In genomic region chr16:4495861-4496260, GRCm38 (mm10) we compare ENCODE assay signal across 9 mouse cellular contexts. TPM values are rescaled to one million over a fixed set of nuclear protein-coding genes. Genes with fewer than 3 reads are reported as not detected.
DNase-seq lines count a peak whose midpoint lies in the region; ATAC-seq and TF ChIP-seq lines count a peak whose summit lies in the region.
"Had no signal": no experiment of that assay in that cellular context is flagged by ENCODE, and none has a peak within 500 bp of the region (broad histone marks: within the 10 kb centered on the region; RNA-seq: fewer than 3 reads in every experiment).

No protein-coding gene starts in this region.

- ATAC-seq in intestine, embryonic 15.5 days, result no peak
- ATAC-seq in hindbrain, embryonic 16.5 days, result no peak

- H3K9ac ChIP-seq in intestine, embryonic 15.5 days, result no peak overlapping the region
- no peak overlapping the region for H3K9ac ChIP-seq in hindbrain, embryonic 16.5 days (ENCODE audit: low read depth, low read length)
- H3K9ac ChIP-seq: limb, embryonic 12.5 days had no signal

- 85% methylated on average over 5 of the region's 5 CpGs for WGBS in intestine, embryonic 15.5 days
- WGBS in hindbrain, embryonic 16.5 days, result 95% methylated on average over 5 of the region's 5 CpGs

- H3K4me2 ChIP-seq in intestine, embryonic 15.5 days (replicated peaks), result no peak overlapping the region
- no peak overlapping the region for H3K4me2 ChIP-seq in hindbrain, embryonic 16.5 days (ENCODE audit: low read length)
- H3K4me2 ChIP-seq: limb, embryonic 12.5 days had no signal

- TF ChIP-seq CTCF in left cerebral cortex, adult 2 months (IDR thresholded peaks at IDR 0.05), result no peak

- H3K27me3 ChIP-seq in intestine, embryonic 15.5 days (replicated peaks), result no peaks in the 10 kb centered on the region
- H3K27me3 ChIP-seq in hindbrain, embryonic 16.5 days (replicated peaks; ENCODE audit: control insufficient read depth, insufficient read depth, low read length), result no peaks in the 10 kb centered on the region
- H3K27me3 ChIP-seq: limb, embryonic 12.5 days had no signal

- intact Hi-C loops in left cerebral cortex, adult 2 months (cut with DNase I), result no loop called here

- H3K36me3 ChIP-seq in intestine, embryonic 15.5 days, result no peaks in the 10 kb centered on the region
- no peaks in the 10 kb centered on the region for H3K36me3 ChIP-seq in hindbrain, embryonic 16.5 days (ENCODE audit: control insufficient read depth, insufficient read depth, low read length)

- peaks cover 11% of the 10 kb centered on the region for H3K4me1 ChIP-seq in intestine, embryonic 15.5 days (replicated peaks)
- no peaks in the 10 kb centered on the region for H3K4me1 ChIP-seq in hindbrain, embryonic 16.5 days (ENCODE audit: control insufficient read depth, insufficient read depth, low read depth, low read length)

- H3K4me3 ChIP-seq in left cerebral cortex, adult 2 months, result peak overlapping the region; percentile 33
- no peak overlapping the region for H3K4me3 ChIP-seq in intestine, embryonic 15.5 days (replicated peaks)
- H3K4me3 ChIP-seq in hindbrain, embryonic 16.5 days (ENCODE audit: low read length), result no peak overlapping the region
- H3K4me3 ChIP-seq: limb, embryonic 12.5 days had no signal

- H3K9me3 ChIP-seq in intestine, embryonic 15.5 days, result no peaks in the 10 kb centered on the region
- no peaks in the 10 kb centered on the region for H3K9me3 ChIP-seq in hindbrain, embryonic 16.5 days (ENCODE audit: control insufficient read depth, low read length)
- H3K9me3 ChIP-seq: limb, embryonic 12.5 days had no signal

- DNase-seq in cerebellum, adult 9-11 months, result peak; percentile 23
- no peak for DNase-seq in cerebellum, adult 11-12 months
- DNase-seq in left cerebral cortex, adult 2 months (ENCODE audit: extremely low spot score in 1 of 2, low spot score in 2 of 2), result no peak
- no peak for DNase-seq in left cerebral cortex, adult 9 months (ENCODE audit: low spot score in 2 of 2)
- DNase-seq in ZHBTc4 (ENCODE audit: low read depth, low spot score), result peak; percentile 24
- DNase-seq in kidney, postnatal 10 days, result peak; percentile 72

- H3K27ac ChIP-seq in left cerebral cortex, adult 2 months, result peak overlapping the region; percentile 61; the same call in 1 of the 2 replicates
- no peak overlapping the region for H3K27ac ChIP-seq in intestine, embryonic 15.5 days
- H3K27ac ChIP-seq in hindbrain, embryonic 16.5 days (ENCODE audit: low read depth, low read length), result no peak overlapping the region
- H3K27ac ChIP-seq: limb, embryonic 12.5 days had no signal

RNA-seq across cellular contexts. Expression of gene Srl, which starts 45.8 kb away (rescaled TPM):
- total RNA-seq in left cerebral cortex, adult 2 months (2021), result 1 to 10 TPM; 5.1 to 5.9 TPM
- polyA plus RNA-seq in intestine, embryonic 15.5 days (2015; fragmentation: Nextera tagmentation; extraction: Ambion mirVana), result 7.7 and 11.5 TPM in 2 replicates
- 16.3 and 27.7 TPM in 2 replicates for polyA plus RNA-seq in hindbrain, embryonic 16.5 days (2015; fragmentation: Nextera tagmentation; extraction: Ambion mirVana)

Comparison
In these comparisons a context has a peak if more than half of its experiments do, and no peak if none do; other contexts are left out.
1. DNase-seq: peak in cerebellum, adult 9-11 months (single experiment), ZHBTc4 (single experiment) and kidney, postnatal 10 days (single experiment); none in cerebellum, adult 11-12 months (single experiment), left cerebral cortex, adult 2 months (0 of 2) and left cerebral cortex, adult 9 months (0 of 2).